Mouse (Mus musculus): ENCODE results near the gene Slc35a1. TPM values are rescaled to one million over a fixed set of nuclear protein-coding genes. Genes with fewer than 3 reads are reported as not detected.

Slc35a1 gene
- total and polyA plus RNA-seq, 3 experiments, result 24.3 to 26.0 TPM; not detected in 1

- H3K27ac ChIP-seq (ENCODE audit: control insufficient read depth, low read depth, low read length), result no peak overlapping the region
- no peak for DNase-seq (ENCODE audit: low read depth, low spot score)
- H3K4me3 ChIP-seq (ENCODE audit: control insufficient read depth in 1 of 2, insufficient read depth in 1 of 2, low read depth in 2 of 2, low read length in 2 of 2), result no peak overlapping the region
- no peaks in the 10 kb centered on the region for H3K4me1 ChIP-seq (ENCODE audit: control insufficient read depth in 1 of 2, insufficient read depth in 2 of 2, low read length in 2 of 2)
- no peak overlapping the region for H3K9ac ChIP-seq (ENCODE audit: control insufficient read depth, low read depth, low read length, poor library complexity, severe bottlenecking)
- H3K9me3 ChIP-seq (replicated peaks; ENCODE audit: insufficient read depth, low read length), result no peaks in the 10 kb centered on the region
- H3K79me2 ChIP-seq (ENCODE audit: control insufficient read depth, insufficient read depth, low read length, poor library complexity), result no peaks in the 10 kb centered on the region
- H3K36me3 ChIP-seq (ENCODE audit: control insufficient read depth in 1 of 2, insufficient read depth in 2 of 2, low read length in 2 of 2), result no peaks in the 10 kb centered on the region
- H3K27me3 ChIP-seq (ENCODE audit: control insufficient read depth in 1 of 2, insufficient read depth in 2 of 2, low read length in 2 of 2), result peaks cover 3 to 5% of the 10 kb centered on the region in 2 experiments; a peak in 2 of 4 replicates
- TF ChIP-seq ZC3H11A (IDR thresholded peaks at IDR 0.05; ENCODE audit: low read depth, low read length) (no peak), TBP (IDR thresholded peaks at IDR 0.05; ENCODE audit: low read depth, low read length) (no peak), GATA1 (IDR thresholded peaks at IDR 0.05; ENCODE audit: low read depth, low read length) (no peak), POLR2AphosphoS2 (IDR thresholded peaks at IDR 0.05; ENCODE audit: low read length) (no peak), RCOR1 (IDR thresholded peaks at IDR 0.05; ENCODE audit: low read depth, low read length) (no peak), USF2 (IDR thresholded peaks at IDR 0.05; ENCODE audit: borderline replicate concordance in 1 of 2, insufficient read depth in 1 of 2, low read depth in 1 of 2, low read length in 2 of 2) (no peak), CHD1 (IDR thresholded peaks at IDR 0.05; ENCODE audit: low read depth, low read length) (no peak), USF1 (IDR thresholded peaks at IDR 0.05; ENCODE audit: low read depth, low read length) (no peak), SIN3A (IDR thresholded peaks at IDR 0.05; ENCODE audit: low read length) (no peak), JUND (IDR thresholded peaks at IDR 0.05; ENCODE audit: low read depth, low read length) (no peak), ETS1 (IDR thresholded peaks at IDR 0.05; ENCODE audit: low read depth, low read length) (no peak), NRF1 (IDR thresholded peaks at IDR 0.05; ENCODE audit: insufficient read depth, low read depth, low read length, poor library complexity, severe bottlenecking) (no peak), E2F4 (IDR thresholded peaks at IDR 0.05; ENCODE audit: borderline replicate concordance, low read depth, low read length) (no peak), NELFE (IDR thresholded peaks at IDR 0.05; ENCODE audit: low read depth, low read length) (no peak), TCF12 (IDR thresholded peaks at IDR 0.05; ENCODE audit: low read depth, low read length) (no peak), MYC (IDR thresholded peaks at IDR 0.05; ENCODE audit: low read depth, low read length) (no peak)
These were observed 20.9 kb upstream of the Slc35a1 start for GRCm38 (mm10) chr4:34708127-34708526.

- Histone ChIP-seq H3K79me2 (ENCODE audit: control insufficient read depth, insufficient read depth, low read length, poor library complexity) (no peaks in the 10 kb centered on the region), H3K27me3 (ENCODE audit: control insufficient read depth in 1 of 2, insufficient read depth in 2 of 2, low read length in 2 of 2) (peaks cover 2 to 3% of the 10 kb centered on the region in 2 experiments; a peak in 2 of 4 replicates), H3K9ac (ENCODE audit: control insufficient read depth, low read depth, low read length, poor library complexity, severe bottlenecking) (no peak overlapping the region), H3K4me1 (ENCODE audit: control insufficient read depth in 1 of 2, insufficient read depth in 2 of 2, low read length in 2 of 2) (no peaks in the 10 kb centered on the region), H3K36me3 (ENCODE audit: control insufficient read depth in 1 of 2, insufficient read depth in 2 of 2, low read length in 2 of 2) (no peaks in the 10 kb centered on the region), H3K9me3 (replicated peaks; ENCODE audit: insufficient read depth, low read length) (no peaks in the 10 kb centered on the region), H3K4me3 (ENCODE audit: control insufficient read depth in 1 of 2, insufficient read depth in 1 of 2, low read depth in 2 of 2, low read length in 2 of 2) (no peak overlapping the region), H3K27ac (ENCODE audit: control insufficient read depth, low read depth, low read length) (no peak overlapping the region)
- no peak for DNase-seq (ENCODE audit: low read depth, low spot score)
- TF ChIP-seq HCFC1 (IDR thresholded peaks at IDR 0.05; ENCODE audit: low read depth, low read length) (no peak), POLR2AphosphoS5 (IDR thresholded peaks at IDR 0.05; ENCODE audit: borderline replicate concordance, low read depth, low read length) (no peak)
These were observed 20.0 kb upstream of the Slc35a1 start for GRCm38 (mm10) chr4:34707248-34707647.
